Mouse (Mus musculus) CD4-positive, CD25-positive, alpha-beta regulatory T cell, adult 4 months (primary cell): ENCODE results near the gene Pcyt2. TPM values are rescaled to one million over a fixed set of nuclear protein-coding genes. Genes with fewer than 3 reads are reported as not detected.
A peak's percentile ranks its signal among the peaks of the same experiment; 100 is the strongest.

Source experiments
- ATAC-seq: one replicate; pipeline ENCODE4 v1.8.0; 2017
- polyA plus RNA-seq, 2 experiments: library from polyadenylated mRNA; unstranded; fragments of 100-300 nt; shearing (Covaris generic); gene quantifications; one replicate each; pipeline ENCODE4 v1.2.1; 2017

Gene Pcyt2
- polyA plus RNA-seq, 2 experiments from 2014 or later, result 101 to 179 TPM

DNA sequence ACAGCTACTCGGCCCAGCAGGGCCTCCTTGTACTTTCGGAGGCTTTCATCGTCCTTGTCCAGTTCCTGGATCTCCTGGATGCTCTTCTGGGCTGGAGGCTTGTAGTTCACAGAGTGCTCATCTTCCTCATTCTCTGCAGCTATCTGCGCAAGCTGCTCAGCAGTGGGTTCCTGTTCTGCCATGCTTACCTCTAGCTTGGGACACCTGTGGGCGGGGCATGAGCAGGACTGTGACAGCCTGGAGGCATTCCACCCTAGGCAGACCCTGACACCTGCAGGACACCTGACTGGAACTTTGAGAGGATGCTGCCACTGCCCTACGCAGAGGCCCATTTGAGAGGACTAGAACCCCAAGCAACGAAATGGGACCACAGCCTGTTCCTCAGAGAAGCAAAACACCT is 37.5 kb downstream of the Pcyt2 start:
- no peak for ATAC-seq

DNA sequence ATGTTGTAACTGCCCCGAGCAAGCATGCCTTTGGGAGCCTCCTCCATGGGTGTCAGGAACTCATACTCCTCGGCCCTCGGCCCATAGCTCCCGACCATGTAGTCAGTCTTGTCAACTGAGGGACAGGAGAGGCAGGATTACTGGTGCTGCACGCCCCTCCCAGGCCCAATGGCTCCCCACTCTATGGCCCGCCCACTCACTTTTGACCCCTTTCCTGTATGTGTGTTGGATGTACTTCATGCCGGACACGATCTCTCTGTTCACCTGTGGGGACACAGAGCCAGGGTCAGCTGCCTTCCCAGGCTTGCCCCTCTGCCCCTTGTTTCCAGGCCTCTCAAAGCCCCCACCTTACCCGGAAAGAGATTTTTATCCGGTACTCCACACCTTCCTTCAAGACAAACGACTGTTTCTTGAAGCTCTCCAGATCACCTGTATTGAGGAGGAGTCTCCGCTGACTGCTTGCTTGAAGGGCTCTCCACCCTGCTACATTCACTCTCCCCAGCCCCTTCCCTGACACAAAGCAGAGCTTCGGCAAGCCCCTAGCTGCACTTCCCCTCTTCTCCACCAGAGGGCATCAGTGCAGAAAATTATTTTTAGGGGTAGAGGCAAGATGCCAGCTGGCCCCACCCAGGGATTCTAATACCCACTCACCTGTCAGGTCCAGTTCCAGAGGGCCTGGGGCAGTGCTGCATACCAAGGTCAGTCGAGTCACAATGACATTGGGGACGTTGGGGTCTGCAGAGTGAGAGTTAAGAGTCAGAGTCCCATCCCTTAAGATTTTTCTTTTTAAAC is 38.2 kb downstream of the Pcyt2 start:
- no peak for ATAC-seq

DNA sequence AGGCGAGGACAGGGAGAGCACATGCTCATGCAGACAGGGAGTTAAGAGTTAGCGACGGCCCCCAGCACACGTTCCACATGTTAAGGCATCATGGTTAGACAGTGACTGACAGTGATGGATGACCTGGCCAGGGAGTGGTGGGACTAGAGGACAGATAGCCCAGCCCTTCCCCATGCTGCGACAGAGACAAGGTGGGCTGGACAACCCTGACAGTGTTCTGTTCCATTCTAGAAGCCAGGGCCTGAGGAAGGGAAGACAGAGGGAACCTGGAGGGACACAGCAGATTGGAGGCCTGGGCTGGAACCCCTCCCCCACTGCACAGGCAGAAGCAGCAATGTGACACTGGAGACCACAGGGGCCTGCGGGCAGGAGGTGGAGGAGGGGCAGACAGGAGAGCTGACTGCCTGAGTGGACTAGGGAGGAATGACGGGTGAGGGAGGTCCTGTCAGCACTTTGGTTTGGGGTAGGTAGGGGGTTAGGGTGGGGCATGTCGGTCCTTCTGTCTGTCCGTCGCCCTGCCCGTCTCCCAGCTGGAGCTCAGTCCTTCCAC is 39.0 kb downstream of the Pcyt2 start:
- no peak for ATAC-seq

DNA sequence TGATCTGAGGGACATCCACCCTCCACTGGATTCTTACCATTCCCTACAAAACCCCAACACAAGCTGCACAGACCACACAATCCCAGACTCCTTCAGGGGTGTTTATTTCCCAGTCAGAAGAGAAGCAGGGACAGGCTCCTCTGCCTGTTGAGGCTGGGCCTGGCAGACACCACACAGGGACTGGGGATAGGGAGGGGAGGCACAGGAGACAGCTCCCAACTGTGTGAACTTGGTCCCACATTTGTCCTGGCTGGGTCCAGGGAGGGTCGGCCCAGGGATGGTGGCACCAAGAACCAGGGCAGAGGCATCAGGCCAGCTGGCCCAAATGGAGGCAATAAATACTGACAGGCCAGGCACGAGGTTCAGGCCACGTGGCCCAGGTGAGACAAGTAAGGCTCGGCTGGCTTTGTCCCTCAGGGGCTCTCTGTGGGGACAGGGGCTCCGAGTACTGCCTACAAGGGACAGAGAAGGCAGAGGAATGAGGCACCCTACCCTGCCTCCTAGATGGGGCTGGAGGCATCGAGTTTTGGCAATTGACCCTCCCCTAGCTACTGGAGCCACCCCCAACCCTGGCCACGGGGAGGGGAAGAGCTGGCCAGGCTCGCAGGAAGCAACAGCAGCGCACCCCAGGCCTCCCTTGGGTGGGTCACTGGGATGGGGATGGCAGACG is 39.6 kb downstream of the Pcyt2 start:
- no peak for ATAC-seq

DNA sequence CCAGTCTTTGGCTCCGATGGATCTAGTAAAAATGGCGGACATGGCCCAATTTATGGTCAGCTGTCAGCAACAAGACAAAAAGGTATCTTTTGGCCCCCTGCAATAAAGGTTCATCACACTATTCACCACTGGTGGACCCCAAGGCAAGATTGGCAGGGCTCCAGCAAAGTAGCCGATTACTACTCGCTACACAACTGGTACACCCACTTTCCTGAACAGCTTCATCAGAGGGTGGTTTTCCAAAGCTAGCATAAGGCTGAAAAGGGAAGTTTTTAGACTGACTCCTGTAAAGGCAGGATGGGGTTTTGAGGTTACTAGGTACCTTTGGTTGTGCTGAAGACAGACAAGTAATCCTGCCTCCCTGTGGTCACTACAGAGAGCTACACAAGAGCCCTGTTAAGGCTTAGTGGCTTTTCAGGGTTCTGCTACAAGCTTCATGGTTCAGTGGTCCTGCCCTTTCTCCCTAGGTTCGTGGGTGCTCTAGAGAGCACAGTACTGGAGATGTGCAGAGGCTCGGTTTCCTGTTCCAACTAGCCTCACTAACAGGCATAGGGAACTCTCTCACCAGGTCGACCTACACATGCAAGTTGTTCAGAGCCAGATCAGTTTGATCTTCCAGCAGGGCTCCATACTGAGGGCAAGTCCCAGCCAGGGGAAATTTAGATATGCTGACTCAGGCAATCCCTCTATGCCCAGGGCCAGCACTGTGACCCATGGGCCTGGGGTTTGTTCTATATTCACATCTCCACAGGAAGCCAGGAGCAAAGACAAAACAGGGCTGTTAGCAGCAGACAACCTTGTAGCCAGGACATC is 40.3 kb downstream of the Pcyt2 start:
- no peak for ATAC-seq

DNA sequence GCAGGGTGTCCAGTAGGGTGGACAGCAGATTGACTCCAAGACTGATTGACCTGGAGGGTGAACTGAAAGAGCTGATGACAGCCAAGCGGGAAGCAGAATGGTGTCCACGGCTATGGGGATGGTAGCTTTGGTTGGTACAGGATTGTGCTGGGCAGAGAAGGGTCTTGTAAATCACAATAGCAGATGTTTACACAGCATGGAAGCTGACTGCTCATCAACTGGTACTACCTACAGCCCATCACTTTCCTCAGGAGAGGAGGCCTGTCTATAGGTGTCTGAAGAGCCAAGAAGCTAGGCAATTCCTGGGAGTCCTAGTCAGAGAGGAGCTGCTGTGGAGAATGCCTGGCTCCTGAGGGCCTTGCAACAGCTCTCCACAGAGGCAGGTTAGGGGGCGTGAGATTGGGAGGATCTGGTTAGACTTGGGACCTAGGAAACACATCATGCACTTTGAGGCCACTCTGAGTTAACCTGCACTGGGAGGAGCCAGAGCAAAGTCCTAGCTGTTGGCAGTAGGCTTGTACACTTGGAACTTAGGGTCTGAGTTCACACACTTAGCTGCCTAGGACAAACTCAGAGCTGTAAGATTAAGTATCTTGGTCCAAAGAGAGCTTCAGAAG is 41.3 kb downstream of the Pcyt2 start:
- ATAC-seq, result no peak

DNA sequence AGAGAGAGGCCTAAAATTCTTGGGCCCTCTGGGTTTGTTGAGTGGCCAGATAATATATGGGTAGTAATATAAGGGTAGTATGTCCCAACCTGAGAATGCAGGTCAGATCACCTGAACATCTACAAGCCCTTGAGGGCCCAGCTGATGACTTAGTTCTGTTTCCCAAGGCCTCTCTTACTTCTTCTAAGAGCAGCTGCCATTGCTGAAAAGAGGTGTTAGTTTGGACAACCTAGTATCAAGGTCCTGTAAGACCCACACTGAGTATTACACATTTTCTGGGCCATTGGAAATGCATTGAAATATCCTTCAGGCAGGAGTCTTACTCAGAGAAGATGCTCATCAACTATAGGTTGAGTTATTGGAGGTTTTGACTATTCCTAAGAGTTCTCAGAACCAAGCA is 41.8 kb downstream of the Pcyt2 start:
- no peak for ATAC-seq

DNA sequence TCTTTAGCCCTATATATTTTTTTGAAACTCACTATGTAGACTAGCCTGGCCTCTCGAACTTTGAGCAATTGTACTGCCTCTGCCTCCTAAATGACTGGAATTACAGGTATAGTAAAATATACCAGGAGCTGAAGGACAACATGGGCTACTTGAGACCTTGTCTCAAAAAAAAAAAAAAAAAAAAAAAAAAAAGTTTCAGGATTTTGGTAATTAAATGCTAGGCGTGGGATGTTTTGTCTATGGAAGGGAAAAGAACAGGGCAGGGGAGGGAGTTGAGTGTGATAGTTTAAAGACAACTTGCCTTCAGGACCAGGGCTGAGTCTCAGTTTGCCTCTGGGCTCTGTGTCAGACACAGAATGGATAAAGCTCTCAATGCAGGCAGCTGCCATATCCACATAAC is 42.7 kb downstream of the Pcyt2 start:
- no peak for ATAC-seq

DNA sequence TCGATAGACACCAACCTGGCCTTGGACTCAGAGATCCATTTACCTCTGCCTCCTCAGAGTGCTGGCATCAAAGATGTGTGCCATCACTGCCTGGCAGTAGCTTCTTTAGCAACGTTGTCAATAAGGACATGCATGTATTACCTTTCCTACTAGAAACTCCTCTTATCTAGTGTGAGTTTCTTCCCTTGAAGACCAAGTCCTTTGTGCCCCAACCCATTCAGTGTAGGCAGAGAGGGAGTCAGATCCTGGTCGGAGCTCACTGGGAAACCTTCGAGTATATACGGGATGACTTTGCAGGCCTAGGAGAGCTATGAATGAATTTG is 43.5 kb downstream of the Pcyt2 start:
- ATAC-seq, result no peak

DNA sequence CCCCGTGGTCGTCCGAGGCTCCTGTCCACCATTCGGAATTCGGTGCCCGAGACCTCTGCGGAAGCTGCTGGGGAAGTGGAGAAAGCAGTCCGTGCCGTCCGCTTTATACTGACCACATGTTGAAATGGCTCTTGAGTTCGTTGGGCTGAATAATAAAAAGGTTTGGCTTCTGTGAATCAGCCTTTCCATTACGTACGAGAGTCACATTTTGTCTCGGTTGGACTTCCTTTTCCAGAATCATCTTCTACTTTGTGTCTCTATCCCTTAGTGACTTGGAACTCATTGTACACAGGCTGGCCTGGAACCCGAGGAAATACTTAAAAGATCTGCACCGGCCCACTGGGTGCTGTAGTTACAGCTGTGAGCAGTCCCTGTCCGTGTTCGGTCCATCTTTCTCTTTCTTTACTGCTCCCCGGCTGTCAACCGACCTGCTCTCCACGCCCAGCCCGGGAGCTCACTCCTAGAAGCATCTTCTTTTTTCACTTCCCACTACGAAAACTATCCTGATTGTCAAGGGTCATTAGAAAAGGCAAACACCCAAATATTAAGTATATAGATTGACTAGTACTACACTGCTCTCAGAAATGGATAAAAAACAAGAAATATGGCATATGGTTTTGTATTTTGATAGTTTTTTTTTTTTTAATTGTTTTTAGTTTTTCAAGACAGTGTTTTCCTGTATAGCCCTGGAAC is 44.0 kb downstream of the Pcyt2 start:
- peak; percentile 33 for ATAC-seq

DNA sequence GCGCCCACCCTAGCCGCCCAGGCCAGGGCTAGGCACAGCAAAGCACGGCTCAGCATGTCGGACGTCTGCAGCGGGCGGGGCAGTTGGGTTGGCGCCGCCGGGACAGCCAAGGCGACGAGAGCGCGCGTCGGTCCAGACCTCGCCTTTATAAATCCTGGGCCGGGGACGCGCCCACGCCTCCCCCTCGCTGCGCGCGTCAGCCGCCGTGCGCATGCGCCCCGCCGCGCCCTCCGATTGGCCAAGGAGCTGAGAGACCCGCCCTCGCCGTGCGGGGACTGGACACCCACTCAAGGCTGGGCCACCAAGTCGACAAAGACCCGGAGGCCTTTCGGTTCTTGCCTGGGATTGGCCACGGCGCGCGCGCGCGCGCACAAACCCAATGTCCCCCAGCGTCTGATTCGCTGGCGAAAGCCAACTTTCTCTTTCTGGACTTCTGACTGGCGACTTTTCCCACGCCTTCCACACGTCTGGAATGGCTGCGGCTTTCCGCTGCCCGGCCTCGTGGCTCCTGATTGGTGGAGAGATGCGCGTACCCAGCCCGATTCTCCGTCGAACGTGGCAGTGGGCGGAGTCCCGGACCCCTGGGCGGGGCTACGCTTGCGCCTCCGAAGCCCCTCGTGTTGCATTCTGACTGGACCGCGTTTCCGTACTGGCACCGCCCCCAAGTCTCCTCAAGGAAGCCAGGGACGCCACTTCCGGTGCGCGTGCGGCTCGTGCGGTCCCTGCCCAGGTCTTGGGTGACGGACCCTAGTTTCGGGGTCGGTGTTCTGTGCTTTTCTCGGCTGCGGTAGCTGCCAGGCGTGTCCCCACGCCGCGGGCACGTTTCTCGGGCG is 44.8 kb downstream of the Pcyt2 start, which contains the start of gene P4hb:
TSS of gene P4hb (minus strand) at position 502 of the 833 bp plus-strand sequence.
- peak; percentile 82 for ATAC-seq

DNA sequence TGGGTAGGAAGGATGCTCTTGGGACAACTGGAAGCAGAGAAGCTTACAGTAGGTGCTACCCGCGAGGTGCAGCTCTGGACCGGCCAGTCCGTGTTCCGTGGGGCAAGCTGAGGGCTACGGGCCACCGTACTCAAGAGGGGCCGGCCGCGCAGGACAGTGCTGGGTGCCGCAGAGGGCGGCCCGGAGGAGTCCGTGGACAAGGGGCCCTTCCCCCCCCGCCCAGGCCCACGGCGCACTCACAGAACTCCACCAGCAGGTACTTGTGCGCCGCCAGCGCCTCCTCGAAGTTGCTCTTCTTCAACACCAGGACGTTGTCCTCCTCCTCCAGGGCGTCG is 45.4 kb downstream of the Pcyt2 start:
- ATAC-seq, result peak; percentile 9

DNA sequence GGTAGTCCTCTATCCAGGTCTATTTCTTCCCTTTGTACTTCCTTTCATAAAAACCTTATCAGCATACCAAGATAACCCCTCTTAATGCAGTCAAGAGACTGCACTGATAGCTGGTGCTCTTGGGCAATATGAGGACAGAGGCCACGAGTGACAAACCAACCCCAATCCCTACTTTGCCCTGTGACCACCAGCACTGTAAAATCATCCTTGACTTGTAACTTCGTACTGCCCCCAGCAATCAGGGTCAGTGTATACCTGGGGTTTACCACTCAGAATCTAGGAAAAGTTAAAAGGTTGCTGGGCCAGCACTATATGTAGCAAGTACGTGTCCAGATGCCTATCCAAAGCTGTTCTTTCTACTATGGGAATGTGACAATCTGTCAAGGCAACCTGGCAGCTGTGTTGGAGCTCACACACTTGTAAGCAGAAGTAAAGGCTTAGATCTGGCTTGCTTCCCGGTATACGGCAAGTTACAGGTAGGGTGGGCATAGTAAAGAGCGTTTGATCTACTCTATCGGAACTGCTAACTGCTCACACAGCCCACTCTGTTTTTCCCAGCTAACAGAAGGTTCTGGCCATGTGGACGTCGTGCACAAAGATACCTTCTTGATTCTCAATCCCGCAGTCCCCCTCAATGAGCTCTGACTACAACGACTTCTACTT is 45.9 kb downstream of the Pcyt2 start:
- ATAC-seq, result no peak

DNA sequence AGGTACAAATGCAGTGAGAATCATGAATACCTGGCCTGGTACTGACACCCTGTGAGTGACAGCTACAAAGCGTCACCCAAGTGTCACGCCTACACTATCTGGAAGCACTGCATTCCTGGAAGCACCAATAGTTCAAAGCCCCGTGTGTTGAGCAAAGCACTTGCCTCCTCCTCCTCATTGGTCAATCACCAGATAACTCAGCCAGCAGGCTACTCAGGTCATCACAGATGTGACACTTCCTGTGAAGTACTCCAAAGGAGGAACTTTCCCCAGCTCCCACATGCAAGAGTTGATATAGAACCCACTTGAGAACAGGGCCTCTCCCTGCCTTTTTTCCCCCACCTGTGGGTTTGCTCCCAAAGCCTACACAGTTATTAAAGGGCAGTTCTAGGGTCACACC is 46.6 kb downstream of the Pcyt2 start:
- ATAC-seq, result no peak

DNA sequence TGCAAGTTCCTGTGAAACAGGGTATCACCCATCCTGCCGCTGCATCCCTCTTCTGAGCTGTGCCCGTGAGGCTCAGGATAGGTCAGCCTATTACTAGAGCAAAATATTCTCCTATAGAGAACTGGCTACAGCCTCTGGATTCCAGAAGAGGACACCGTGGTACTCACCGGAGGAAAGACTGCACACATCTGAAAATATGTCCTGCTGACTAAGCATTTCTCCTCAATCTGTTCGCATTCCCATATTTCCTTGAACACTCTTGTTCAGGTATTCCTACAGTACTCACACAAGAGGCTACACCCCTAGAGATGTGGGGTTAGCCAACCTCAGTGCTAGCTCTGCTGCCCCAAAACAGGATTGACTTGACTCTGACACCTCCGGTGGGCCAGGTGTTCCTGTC is 49.4 kb downstream of the Pcyt2 start:
- ATAC-seq, result no peak

DNA sequence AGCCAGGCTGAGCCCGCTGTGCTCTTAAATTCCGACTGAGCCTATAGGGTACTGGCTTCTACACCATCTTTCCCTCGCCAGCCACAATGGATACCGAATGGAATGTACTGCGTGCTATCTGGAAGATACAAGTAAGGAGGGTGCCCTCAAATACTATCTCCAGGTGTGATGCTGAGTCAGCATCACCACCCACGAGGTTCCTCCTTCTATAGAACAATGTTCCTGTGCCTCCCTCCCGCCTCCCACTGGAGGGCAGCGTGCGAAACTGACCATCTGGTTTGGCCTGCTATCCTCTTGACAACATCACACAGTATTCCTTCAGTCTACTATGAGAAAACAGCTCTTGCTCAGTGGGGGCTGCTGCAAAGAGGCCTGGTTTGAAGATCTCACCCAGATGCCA is 52.6 kb downstream of the Pcyt2 start:
- ATAC-seq, result no peak

DNA sequence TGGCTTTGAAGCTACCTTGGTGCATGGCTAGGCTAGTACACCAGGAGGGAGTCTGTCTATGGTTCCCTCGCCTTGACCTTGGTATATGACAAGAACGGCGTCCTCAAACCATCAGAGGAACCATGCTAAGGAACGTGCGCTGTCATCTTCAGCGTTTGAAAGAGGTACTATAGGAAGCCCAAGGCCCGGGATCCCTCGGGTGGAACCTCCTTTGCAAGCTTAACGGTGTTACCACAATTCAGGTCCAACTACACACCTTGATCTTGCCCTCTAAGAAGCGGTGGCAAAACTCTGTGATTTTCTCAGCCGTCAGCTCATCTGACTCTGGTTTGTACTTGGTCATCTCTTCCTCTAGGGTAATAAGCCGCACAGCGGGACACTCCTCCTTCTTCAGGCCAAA is 54.8 kb downstream of the Pcyt2 start:
- ATAC-seq, result no peak

DNA sequence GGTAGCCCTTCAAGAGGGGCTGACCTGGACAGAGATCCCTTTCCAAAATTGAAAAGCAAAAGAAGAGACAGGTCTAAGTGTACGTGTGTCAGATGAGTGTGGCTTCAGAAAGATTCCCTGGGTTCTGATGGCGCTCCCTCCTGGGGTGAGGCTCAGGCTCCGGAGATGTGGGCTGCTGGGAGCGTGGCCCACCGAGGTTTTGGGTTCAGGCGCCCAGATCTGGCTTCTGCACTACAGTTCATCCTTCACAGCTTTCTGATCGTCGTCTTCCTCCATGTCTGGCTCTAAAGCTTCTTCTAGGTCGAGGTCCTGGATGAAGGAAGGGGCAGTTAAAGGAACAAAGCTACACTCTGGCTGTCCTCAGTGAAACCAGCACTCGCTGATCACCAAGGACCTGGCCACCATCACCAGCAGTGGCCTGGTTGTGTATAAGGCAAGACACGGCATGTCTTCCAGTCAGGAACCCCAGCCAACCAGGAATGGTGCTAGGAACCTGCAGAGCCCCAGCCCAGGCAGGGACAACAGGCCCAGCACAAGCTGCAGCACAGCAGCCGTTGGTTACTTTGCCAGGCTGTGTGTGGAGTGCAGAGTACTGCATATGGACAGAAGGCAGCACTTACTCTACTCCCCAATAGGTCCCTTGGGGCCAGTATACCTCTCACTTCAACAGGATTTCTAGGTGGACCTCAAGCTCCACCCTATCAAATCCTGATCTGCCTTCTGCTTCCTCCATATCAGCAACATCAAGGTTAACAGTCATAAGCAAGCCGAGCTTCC is 56.6 kb downstream of the Pcyt2 start:
- no peak for ATAC-seq
